Mouse (Mus musculus): ENCODE measurements around the gene Bpifc. TPM values are rescaled to one million over a fixed set of nuclear protein-coding genes. Genes with fewer than 3 reads are reported as not detected.

Gene Bpifc
- polyA plus RNA-seq (2015; fragmentation: Nextera tagmentation; extraction: Ambion mirVana): 0.05 TPM in 1 of 2 replicates, not detected in the other

DNA sequence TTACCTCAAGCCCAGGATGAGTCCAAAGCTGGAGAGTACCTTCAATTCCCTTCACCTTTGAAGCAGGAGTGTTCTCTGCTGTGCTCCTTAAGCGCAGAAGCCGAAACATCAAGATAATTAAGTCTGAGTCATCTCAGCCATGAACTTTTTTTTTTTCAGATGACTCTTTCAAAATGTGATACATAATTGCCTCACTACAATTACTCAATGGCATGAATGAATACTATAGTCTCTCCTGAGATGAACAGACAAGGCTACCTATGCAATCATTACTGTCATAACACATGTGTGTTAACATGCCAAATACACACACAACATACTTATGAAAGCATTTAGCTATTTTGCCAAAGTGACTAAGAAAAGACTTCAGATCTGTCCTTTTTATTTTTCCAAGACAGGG lies at the start of gene Bpifc:
TSS of gene Bpifc (minus strand) at position 115 of the 400 bp plus-strand sequence.
- Histone ChIP-seq H3K36me3 (ENCODE audit: control insufficient read depth, insufficient read depth, low read length) (no peaks in the 10 kb centered on the region), H3K9ac (ENCODE audit: low read depth, low read length) (no peak within 1 kb of the TSS), H3K4me1 (ENCODE audit: control insufficient read depth, insufficient read depth, low read length) (no peaks in the 10 kb centered on the region), H3K9me3 (ENCODE audit: control insufficient read depth, low read length) (no peaks in the 10 kb centered on the region), H3K4me2 (ENCODE audit: low read depth, low read length) (no peak within 1 kb of the TSS), H3K27ac (ENCODE audit: low read length) (no peak within 1 kb of the TSS), H3K27me3 (replicated peaks; ENCODE audit: control insufficient read depth, insufficient read depth, low read length) (no peaks in the 10 kb centered on the region), H3K4me3 (ENCODE audit: low read length) (no peak within 1 kb of the TSS)
- ATAC-seq: peak; percentile 36; the same call in 1 of the 2 replicates
- WGBS: 78% methylated on average over 2 of the region's 2 CpGs

DNA sequence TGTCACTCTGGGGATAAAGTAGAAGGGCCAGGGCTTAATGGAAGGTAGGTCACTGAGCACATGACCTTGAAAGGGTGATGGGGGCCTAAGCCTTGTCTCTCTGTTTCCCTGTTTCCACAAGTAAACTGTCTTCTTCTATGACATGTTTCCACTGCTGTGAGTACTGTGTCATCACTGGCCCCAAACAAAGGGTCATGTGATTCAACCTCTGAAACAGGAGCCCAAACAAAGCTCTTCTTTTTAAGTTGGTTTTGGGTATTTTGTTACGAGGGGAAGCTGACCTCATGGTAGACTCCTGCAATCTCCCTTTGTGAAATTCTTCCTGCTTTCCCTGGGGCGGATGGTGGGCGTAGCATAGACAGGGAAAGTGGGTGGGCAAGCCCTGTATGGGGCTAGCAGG lies 48.6 kb upstream of the Bpifc start:
- H3K4me2 ChIP-seq (ENCODE audit: low read depth, low read length): no peak overlapping the region
- no peak overlapping the region for H3K27ac ChIP-seq (ENCODE audit: low read length)
- H3K4me3 ChIP-seq (ENCODE audit: low read length): no peak overlapping the region
- 0 out of 2 replicates have a peak, but pooled peaks cover 3% of the 10 kb centered on the region for H3K4me1 ChIP-seq (ENCODE audit: control insufficient read depth, insufficient read depth, low read length)
- H3K27me3 ChIP-seq (replicated peaks; ENCODE audit: control insufficient read depth, insufficient read depth, low read length): no peaks in the 10 kb centered on the region
- 63% methylated on average over 3 of the region's 3 CpGs for WGBS
- H3K9ac ChIP-seq (ENCODE audit: low read depth, low read length): no peak overlapping the region
- 0 out of 2 replicates have a peak, but pooled peaks cover 3% of the 10 kb centered on the region for H3K9me3 ChIP-seq (ENCODE audit: control insufficient read depth, low read length)
- ATAC-seq: no peak
- H3K36me3 ChIP-seq (ENCODE audit: control insufficient read depth, insufficient read depth, low read length): no peaks in the 10 kb centered on the region

DNA sequence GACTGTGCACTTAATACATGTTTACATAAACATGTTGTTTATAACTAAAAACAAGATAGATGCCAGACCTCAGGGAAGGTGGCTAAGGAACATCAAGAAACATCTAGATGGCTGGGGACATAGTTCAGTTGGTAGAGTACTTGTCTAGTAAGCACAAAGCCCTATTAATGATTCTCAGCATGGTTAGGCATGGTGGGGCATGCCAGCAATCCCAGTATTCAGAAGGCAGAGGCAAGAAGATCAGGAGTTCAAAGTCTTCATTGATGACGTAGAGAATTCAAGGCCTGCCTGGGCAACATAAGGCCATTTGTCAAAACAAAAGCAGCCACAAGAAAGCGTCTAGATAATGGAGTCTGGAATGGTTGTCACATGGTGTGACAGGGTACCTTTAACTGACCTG lies 46.0 kb upstream of the Bpifc start:
- 61% methylated on average over 2 of the region's 2 CpGs for WGBS
- H3K36me3 ChIP-seq (ENCODE audit: control insufficient read depth, insufficient read depth, low read length): no peaks in the 10 kb centered on the region; the same call in 1 of the 2 replicates
- no peak overlapping the region for H3K4me3 ChIP-seq (ENCODE audit: low read length)
- H3K27ac ChIP-seq (ENCODE audit: low read length): no peak overlapping the region
- 0 out of 2 replicates have a peak, but pooled peaks cover 2% of the 10 kb centered on the region for H3K4me1 ChIP-seq (ENCODE audit: control insufficient read depth, insufficient read depth, low read length)
- ATAC-seq: no peak
- no peaks in the 10 kb centered on the region for H3K27me3 ChIP-seq (replicated peaks; ENCODE audit: control insufficient read depth, insufficient read depth, low read length)
- H3K9ac ChIP-seq (ENCODE audit: low read depth, low read length): no peak overlapping the region
- H3K9me3 ChIP-seq (ENCODE audit: control insufficient read depth, low read length): 0 out of 2 replicates have a peak, but pooled peaks cover 3% of the 10 kb centered on the region
- no peak overlapping the region for H3K4me2 ChIP-seq (ENCODE audit: low read depth, low read length)

DNA sequence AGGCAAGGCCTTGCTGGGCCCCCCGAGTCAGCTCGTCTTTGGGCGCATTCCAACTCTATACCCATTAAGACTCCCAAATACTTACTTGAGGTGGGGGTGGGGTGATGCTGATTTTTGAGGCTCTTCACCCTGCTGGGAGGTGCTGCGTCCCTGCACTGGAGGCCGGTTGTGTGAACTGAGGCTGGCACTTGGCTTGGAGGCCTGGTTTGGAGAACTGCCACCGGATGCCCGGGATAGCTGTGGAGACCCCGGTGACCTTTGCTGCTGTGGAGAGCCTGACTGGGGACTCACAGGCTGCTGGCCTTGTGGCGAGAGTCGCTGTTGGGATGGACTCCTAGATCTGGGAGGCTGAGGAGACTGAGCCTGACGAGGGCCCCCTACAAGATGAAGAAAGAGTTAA lies 45.6 kb upstream of the Bpifc start:
- Histone ChIP-seq H3K9ac (ENCODE audit: low read depth, low read length) (no peak overlapping the region), H3K27me3 (replicated peaks; ENCODE audit: control insufficient read depth, insufficient read depth, low read length) (no peaks in the 10 kb centered on the region), H3K9me3 (ENCODE audit: control insufficient read depth, low read length) (0 out of 2 replicates have a peak, but pooled peaks cover 3% of the 10 kb centered on the region), H3K4me1 (ENCODE audit: control insufficient read depth, insufficient read depth, low read length) (0 out of 2 replicates have a peak, but pooled peaks cover 2% of the 10 kb centered on the region), H3K4me3 (ENCODE audit: low read length) (no peak overlapping the region), H3K27ac (ENCODE audit: low read length) (no peak overlapping the region), H3K4me2 (ENCODE audit: low read depth, low read length) (no peak overlapping the region), H3K36me3 (ENCODE audit: control insufficient read depth, insufficient read depth, low read length) (no peaks in the 10 kb centered on the region; the same call in 1 of the 2 replicates)
- ATAC-seq: no peak
- 85% methylated on average over 11 of the region's 11 CpGs for WGBS

DNA sequence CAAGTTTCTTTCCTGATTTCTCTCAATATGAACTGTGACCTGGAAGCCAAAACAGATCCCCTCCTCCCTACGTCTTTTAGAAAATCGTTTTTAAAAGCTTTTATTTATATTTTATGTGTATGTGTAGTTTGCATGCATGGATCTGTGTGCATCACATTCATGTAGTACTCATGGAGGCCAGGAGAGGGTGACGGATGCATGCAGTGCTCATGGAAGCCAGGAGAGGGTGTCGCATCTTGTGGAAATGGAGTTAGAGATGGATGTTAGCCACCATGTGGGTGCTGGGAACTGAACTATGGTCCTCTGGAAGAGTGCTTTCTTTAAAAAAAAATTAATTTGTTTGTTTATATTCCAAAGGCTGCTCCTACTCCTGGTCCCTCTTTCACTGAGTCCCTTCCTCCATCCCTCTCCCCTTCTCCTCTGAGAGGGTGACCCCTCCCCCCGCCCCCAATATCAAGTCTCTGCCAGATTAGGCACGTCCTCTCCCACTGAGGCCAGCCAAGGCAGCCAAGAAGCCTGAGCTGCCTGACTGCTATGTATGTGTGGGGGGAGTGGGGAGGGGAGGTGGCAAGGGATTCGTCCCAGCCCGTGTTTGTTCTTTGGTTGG lies 44.7 kb upstream of the Bpifc start:
- no peaks in the 10 kb centered on the region for H3K27me3 ChIP-seq (replicated peaks; ENCODE audit: control insufficient read depth, insufficient read depth, low read length)
- H3K9ac ChIP-seq (ENCODE audit: low read depth, low read length): no peak overlapping the region
- 87% methylated on average over 8 of the region's 8 CpGs for WGBS
- 0 out of 2 replicates have a peak, but pooled peaks cover 2% of the 10 kb centered on the region for H3K4me1 ChIP-seq (ENCODE audit: control insufficient read depth, insufficient read depth, low read length)
- no peak overlapping the region for H3K4me2 ChIP-seq (ENCODE audit: low read depth, low read length)
- no peaks in the 10 kb centered on the region for H3K9me3 ChIP-seq (ENCODE audit: control insufficient read depth, low read length)
- H3K36me3 ChIP-seq (ENCODE audit: control insufficient read depth, insufficient read depth, low read length): no peaks in the 10 kb centered on the region; the same call in 1 of the 2 replicates
- no peak for ATAC-seq
- no peak overlapping the region for H3K4me3 ChIP-seq (ENCODE audit: low read length)
- H3K27ac ChIP-seq (ENCODE audit: low read length): no peak overlapping the region

DNA sequence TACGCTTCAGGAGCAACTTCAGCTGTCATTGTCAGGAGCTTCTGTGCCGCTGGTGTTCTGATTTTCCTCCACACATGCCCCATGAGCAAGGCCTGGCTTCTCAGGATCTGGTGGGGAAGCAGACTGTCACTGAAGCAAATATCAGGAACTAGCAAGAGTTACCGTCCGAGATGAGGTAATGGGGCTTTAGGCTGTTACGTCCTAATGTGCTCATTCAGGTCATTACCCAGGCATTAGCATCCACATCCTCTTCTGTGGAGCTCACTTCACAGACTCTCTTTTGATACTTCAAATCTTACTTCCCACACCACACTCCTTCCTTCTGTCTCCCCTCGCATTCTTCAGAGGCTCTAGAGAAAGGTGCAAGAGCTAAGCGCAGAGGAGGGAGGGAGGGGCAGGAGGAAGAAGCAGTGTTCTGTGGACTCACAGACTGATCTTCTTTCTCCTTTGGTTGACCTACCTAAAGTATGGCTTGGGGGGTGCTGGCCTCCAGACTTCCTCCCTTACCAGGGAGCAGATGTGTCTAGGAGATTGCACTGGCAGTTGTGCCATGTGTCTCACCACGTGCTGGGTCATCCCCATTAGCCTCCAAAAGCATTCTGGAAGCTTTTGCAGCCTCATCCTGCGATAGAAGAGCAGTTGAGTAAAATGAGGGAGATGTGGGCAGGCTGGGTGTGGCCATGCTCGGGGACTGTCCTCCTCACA lies 41.3 kb upstream of the Bpifc start:
- H3K4me1 ChIP-seq (ENCODE audit: control insufficient read depth, insufficient read depth, low read length): 0 out of 2 replicates have a peak, but pooled peaks cover 2% of the 10 kb centered on the region
- H3K27me3 ChIP-seq (replicated peaks; ENCODE audit: control insufficient read depth, insufficient read depth, low read length): no peaks in the 10 kb centered on the region
- no peak overlapping the region for H3K4me2 ChIP-seq (ENCODE audit: low read depth, low read length)
- ATAC-seq: no peak
- H3K36me3 ChIP-seq (ENCODE audit: control insufficient read depth, insufficient read depth, low read length): peaks cover 2% of the 10 kb centered on the region; the same call in 1 of the 2 replicates
- WGBS: 75% methylated on average over 10 of the region's 10 CpGs
- H3K9ac ChIP-seq (ENCODE audit: low read depth, low read length): no peak overlapping the region
- no peak overlapping the region for H3K4me3 ChIP-seq (ENCODE audit: low read length)
- no peaks in the 10 kb centered on the region for H3K9me3 ChIP-seq (ENCODE audit: control insufficient read depth, low read length)
- no peak overlapping the region for H3K27ac ChIP-seq (ENCODE audit: low read length)

DNA sequence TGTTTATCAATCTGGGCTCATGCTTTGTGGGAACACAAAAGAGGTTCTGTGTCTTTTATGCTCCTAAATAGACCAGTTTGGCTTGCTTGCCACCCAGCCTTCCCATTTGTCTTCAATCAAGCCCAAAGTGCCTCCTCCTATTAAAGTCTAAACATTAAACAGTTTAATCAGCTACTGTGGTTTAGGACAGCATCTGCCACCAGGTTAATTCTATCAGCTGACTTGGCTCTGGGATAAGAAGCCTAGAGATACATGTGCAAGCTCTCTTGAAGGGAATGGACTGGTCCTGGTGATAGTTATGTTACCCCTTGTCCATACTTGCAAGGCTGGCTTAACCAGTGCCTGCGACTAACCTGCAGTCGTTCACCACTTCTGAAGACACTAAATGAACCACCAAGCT lies 38.8 kb upstream of the Bpifc start:
- H3K4me2 ChIP-seq (ENCODE audit: low read depth, low read length): no peak overlapping the region
- no peak overlapping the region for H3K27ac ChIP-seq (ENCODE audit: low read length)
- no peak overlapping the region for H3K4me3 ChIP-seq (ENCODE audit: low read length)
- H3K27me3 ChIP-seq (replicated peaks; ENCODE audit: control insufficient read depth, insufficient read depth, low read length): no peaks in the 10 kb centered on the region
- H3K9ac ChIP-seq (ENCODE audit: low read depth, low read length): no peak overlapping the region
- peaks cover 2% of the 10 kb centered on the region; the same call in 1 of the 2 replicates for H3K36me3 ChIP-seq (ENCODE audit: control insufficient read depth, insufficient read depth, low read length)
- no peaks in the 10 kb centered on the region for H3K9me3 ChIP-seq (ENCODE audit: control insufficient read depth, low read length)
- 0 out of 2 replicates have a peak, but pooled peaks cover 2% of the 10 kb centered on the region for H3K4me1 ChIP-seq (ENCODE audit: control insufficient read depth, insufficient read depth, low read length)
- no peak for ATAC-seq
- 69% methylated on average over 2 of the region's 2 CpGs for WGBS

DNA sequence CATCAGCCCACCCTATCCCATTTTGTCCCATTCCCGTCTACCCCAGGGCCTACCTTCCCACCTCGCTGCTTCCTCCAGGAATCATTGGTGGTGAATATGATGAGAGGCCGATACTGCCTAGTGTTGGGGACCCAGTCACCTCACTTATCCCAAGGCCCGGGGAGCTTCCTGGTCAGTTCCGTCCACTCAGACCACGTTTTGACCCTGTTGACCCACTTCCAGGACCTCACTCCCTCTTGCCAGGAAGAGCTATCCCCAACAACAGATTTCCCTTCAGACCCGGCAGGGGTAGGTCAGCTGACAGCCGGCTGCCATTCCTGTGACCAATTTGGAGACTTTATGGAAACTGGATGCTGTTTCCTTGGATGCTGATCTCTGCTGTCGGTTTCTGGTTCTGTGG lies 36.1 kb upstream of the Bpifc start:
- no peak for ATAC-seq
- Histone ChIP-seq H3K4me1 (ENCODE audit: control insufficient read depth, insufficient read depth, low read length) (no peaks in the 10 kb centered on the region), H3K9ac (ENCODE audit: low read depth, low read length) (no peak overlapping the region), H3K4me3 (ENCODE audit: low read length) (no peak overlapping the region), H3K27ac (ENCODE audit: low read length) (no peak overlapping the region), H3K36me3 (ENCODE audit: control insufficient read depth, insufficient read depth, low read length) (0 out of 2 replicates have a peak, but pooled peaks cover 2% of the 10 kb centered on the region), H3K9me3 (ENCODE audit: control insufficient read depth, low read length) (no peaks in the 10 kb centered on the region), H3K4me2 (ENCODE audit: low read depth, low read length) (no peak overlapping the region), H3K27me3 (replicated peaks; ENCODE audit: control insufficient read depth, insufficient read depth, low read length) (no peaks in the 10 kb centered on the region)
- WGBS: 93% methylated on average over 9 of the region's 9 CpGs

DNA sequence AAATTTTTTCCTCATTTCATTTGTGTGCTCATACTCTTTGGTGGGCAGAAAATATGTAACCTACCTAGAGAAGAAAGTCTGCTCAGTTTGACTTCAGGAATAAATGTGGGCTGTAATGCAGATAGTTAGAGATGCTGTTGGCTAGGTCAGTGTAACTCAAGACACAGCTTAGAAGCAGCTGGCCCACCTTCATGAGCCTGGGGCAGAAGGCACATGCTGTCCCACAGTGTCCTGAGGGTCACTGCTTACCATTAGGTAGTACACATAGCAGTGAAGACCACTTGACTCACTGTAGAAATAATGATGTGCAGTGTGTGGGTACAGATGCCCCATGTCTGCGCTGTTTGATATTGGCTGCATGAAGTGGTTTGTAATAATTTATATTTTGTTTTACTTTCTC lies 34.7 kb upstream of the Bpifc start:
- Histone ChIP-seq H3K9me3 (ENCODE audit: control insufficient read depth, low read length) (no peaks in the 10 kb centered on the region), H3K27ac (ENCODE audit: low read length) (no peak overlapping the region), H3K27me3 (replicated peaks; ENCODE audit: control insufficient read depth, insufficient read depth, low read length) (no peaks in the 10 kb centered on the region), H3K4me1 (ENCODE audit: control insufficient read depth, insufficient read depth, low read length) (no peaks in the 10 kb centered on the region), H3K4me3 (ENCODE audit: low read length) (no peak overlapping the region), H3K9ac (ENCODE audit: low read depth, low read length) (no peak overlapping the region), H3K4me2 (ENCODE audit: low read depth, low read length) (no peak overlapping the region), H3K36me3 (ENCODE audit: control insufficient read depth, insufficient read depth, low read length) (0 out of 2 replicates have a peak, but pooled peaks cover 2% of the 10 kb centered on the region)
- WGBS: 86% methylated on average over 1 of the region's 1 CpGs
- ATAC-seq: no peak
